Mouse (Mus musculus) myocyte (in vitro differentiated cells): ENCODE results near the gene Anln. TPM values are rescaled to one million over a fixed set of nuclear protein-coding genes. Genes with fewer than 3 reads are reported as not detected.
A peak's percentile ranks its signal among the peaks of the same experiment; 100 is the strongest.

Experiments used
- H3K27me3 ChIP-seq: one replicate; pipeline ENCODE4 v1.6.1; 2011; ENCODE audit not compliant: control insufficient read depth, insufficient read depth, insufficient read length
- H3K36me3 ChIP-seq: one replicate; pipeline ENCODE4 v1.6.1; 2011; ENCODE audit not compliant: control insufficient read depth, insufficient read depth
- H3K4me2 ChIP-seq: one replicate; pipeline ENCODE4 v1.6.1; 2011; ENCODE audit warnings: low read depth, control low read depth
- H3K4me3 ChIP-seq: one replicate; pipeline ENCODE4 v1.5.1; 2011; ENCODE audit warnings: mild to moderate bottlenecking, control low read depth, moderate library complexity
- H3K79me2 ChIP-seq: one replicate; pipeline ENCODE4 v1.6.1; 2011; ENCODE audit not compliant: control insufficient read depth, insufficient read depth
- H3ac ChIP-seq: one replicate; pipeline ENCODE4 v1.6.1; 2011; ENCODE audit not compliant: control insufficient read depth, insufficient read length
- CEBPB ChIP-seq: IDR thresholded peaks from 2 replicates; pipeline ENCODE4 v1.6.1; 2011; ENCODE audit warnings: mild to moderate bottlenecking, moderate library complexity; ENCODE audit not compliant: poor library complexity, insufficient read depth, severe bottlenecking
- E2F4 ChIP-seq: IDR thresholded peaks from one replicate; pipeline ENCODE4 v1.6.1; 2011; ENCODE audit warnings: mild to moderate bottlenecking, control low read depth, moderate library complexity; ENCODE audit not compliant: insufficient read depth
- MAX ChIP-seq: IDR thresholded peaks from one replicate; pipeline ENCODE4 v1.6.1; 2011; ENCODE audit warnings: low read depth, mild to moderate bottlenecking, control low read depth
- MYOD1 ChIP-seq, 3 experiments: IDR thresholded peaks; one replicate each; pipeline ENCODE4 v1.6.1; 2011; ENCODE audit warnings: control low read depth in 2 of 3, low read depth in 2 of 3, mild to moderate bottlenecking in 2 of 3, moderate library complexity in 1 of 3; ENCODE audit not compliant: insufficient read length in 2 of 3, control insufficient read depth in 1 of 3
- MYOG ChIP-seq, 3 experiments: IDR thresholded peaks; one replicate each; pipeline ENCODE4 v1.6.1; 2011; ENCODE audit warnings: control low read depth in 2 of 3, low read depth in 2 of 3, mild to moderate bottlenecking in 2 of 3; ENCODE audit not compliant: insufficient read length in 2 of 3, control insufficient read depth in 1 of 3, insufficient read depth in 1 of 3
- POLR2A ChIP-seq: IDR thresholded peaks from one replicate; pipeline ENCODE4 v1.6.1; 2011; ENCODE audit warnings: low read depth, mild to moderate bottlenecking, control low read depth, moderate library complexity; ENCODE audit not compliant: insufficient read length
- POLR2AphosphoS2 ChIP-seq: IDR thresholded peaks from one replicate; pipeline ENCODE4 v1.6.1; 2011; ENCODE audit warnings: low read depth, control low read depth; ENCODE audit not compliant: insufficient read length
- REST ChIP-seq: IDR thresholded peaks from one replicate; pipeline ENCODE4 v1.6.1; 2011; ENCODE audit warnings: mild to moderate bottlenecking, control low read depth, moderate library complexity; ENCODE audit not compliant: insufficient read depth, insufficient read length
- SRF ChIP-seq: IDR thresholded peaks from one replicate; pipeline ENCODE4 v1.6.1; 2011; ENCODE audit warnings: low read depth; ENCODE audit not compliant: control insufficient read depth, insufficient read length
- TCF12 ChIP-seq: IDR thresholded peaks from one replicate; pipeline ENCODE4 v1.6.1; 2011; ENCODE audit warnings: mild to moderate bottlenecking, control low read depth; ENCODE audit not compliant: poor library complexity, insufficient read depth, severe bottlenecking
- TCF3 ChIP-seq: IDR thresholded peaks from one replicate; pipeline ENCODE4 v1.6.1; 2011; ENCODE audit warnings: low read depth, control low read depth; ENCODE audit not compliant: insufficient read length
- USF1 ChIP-seq: IDR thresholded peaks from one replicate; pipeline ENCODE4 v1.6.1; 2011; ENCODE audit warnings: low read depth, mild to moderate bottlenecking, control low read depth, moderate library complexity
- polyA plus RNA-seq: library from polyadenylated mRNA; unstranded; fragments of >200 nt; fragmentation: generic; extraction: Trizol; gene quantifications from one replicate; pipeline ENCODE4 v1.2.1, GENCODE M21; 2012; ENCODE audit warnings: missing spikeins

Anln gene
- polyA plus RNA-seq, 1 experiment, result 25.7 TPM

DNA sequence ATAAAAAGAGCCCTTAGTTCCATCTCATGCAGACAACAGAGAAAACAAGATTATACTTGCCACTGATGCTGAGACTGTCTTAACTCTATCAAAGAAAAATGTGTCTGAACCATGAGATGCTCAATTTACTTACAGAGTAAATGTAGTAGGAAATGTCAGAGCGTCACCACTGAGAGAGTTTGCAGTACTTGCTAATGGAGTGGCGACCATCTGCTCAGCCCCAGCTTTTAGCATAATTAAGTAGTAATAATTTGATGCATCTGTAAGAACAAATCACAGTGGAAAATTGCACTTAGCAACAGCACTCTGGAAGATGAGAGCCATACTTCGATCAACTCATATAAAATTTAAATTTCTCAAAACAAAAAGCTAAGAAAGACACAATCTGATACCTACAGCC lies 33.1 kb downstream of the Anln start:
- Histone ChIP-seq H3K36me3 (peaks cover 65% of the 10 kb centered on the region), H3ac (no peak overlapping the region), H3K27me3 (no peaks in the 10 kb centered on the region), H3K4me3 (no peak overlapping the region), H3K79me2 (no peaks in the 10 kb centered on the region), H3K4me2 (no peak overlapping the region)
- no peak for TF ChIP-seq REST
- no peak for TF ChIP-seq TCF3
- TF ChIP-seq TCF12, result no peak
- TF ChIP-seq POLR2AphosphoS2, result no peak
- TF ChIP-seq USF1, result no peak
- TF ChIP-seq MYOD1 (IDR thresholded peaks at IDR 0.05; ENCODE audit: control insufficient read depth in 1 of 3, insufficient read length in 2 of 3, low read depth in 2 of 3), result no peak
- no peak for TF ChIP-seq SRF
- no peak for TF ChIP-seq E2F4

- peaks cover 62% of the 10 kb centered on the region for H3K36me3 ChIP-seq
- H3K27me3 ChIP-seq, result no peaks in the 10 kb centered on the region
- H3ac ChIP-seq, result no peak overlapping the region
- H3K4me3 ChIP-seq, result no peak overlapping the region
- no peak for TF ChIP-seq TCF3
- no peak for TF ChIP-seq MYOG (IDR thresholded peaks at IDR 0.05; ENCODE audit: control insufficient read depth in 1 of 3, insufficient read depth in 1 of 3, insufficient read length in 2 of 3, low read depth in 2 of 3)
- TF ChIP-seq MYOD1 (IDR thresholded peaks at IDR 0.05; ENCODE audit: control insufficient read depth in 1 of 3, insufficient read length in 2 of 3, low read depth in 2 of 3), result no peak
- TF ChIP-seq CEBPB, result no peak
- TF ChIP-seq USF1, result no peak
- TF ChIP-seq POLR2A, result no peak
- no peak for TF ChIP-seq SRF
- TF ChIP-seq REST, result no peak
- TF ChIP-seq MAX, result no peak
- TF ChIP-seq E2F4, result no peak
- no peak for TF ChIP-seq POLR2AphosphoS2
- TF ChIP-seq TCF12, result no peak
- no peaks in the 10 kb centered on the region for H3K79me2 ChIP-seq
- H3K4me2 ChIP-seq, result no peak overlapping the region
Observed at GRCm38 (mm10) chr9:22353901-22354300, 35.1 kb downstream of the Anln start.

GRCm38 (mm10) chr9:22353465-22353864 lies 35.5 kb downstream of the Anln start:
- TF ChIP-seq TCF12, result no peak
- no peak for TF ChIP-seq E2F4
- TF ChIP-seq POLR2A, result no peak
- Histone ChIP-seq H3K27me3 (no peaks in the 10 kb centered on the region), H3K4me3 (no peak overlapping the region), H3K79me2 (no peaks in the 10 kb centered on the region), H3ac (no peak overlapping the region), H3K36me3 (peaks cover 58% of the 10 kb centered on the region), H3K4me2 (no peak overlapping the region)

GRCm38 (mm10) chr9:22340331-22340730 lies 48.7 kb downstream of the Anln start:
- H3K27me3 ChIP-seq, result no peaks in the 10 kb centered on the region
- TF ChIP-seq MAX, result no peak
- peak; percentile 27 for TF ChIP-seq POLR2AphosphoS2
- TF ChIP-seq TCF12, result no peak
- TF ChIP-seq REST, result no peak
- TF ChIP-seq SRF, result no peak
- H3K4me3 ChIP-seq, result no peak overlapping the region

DNA sequence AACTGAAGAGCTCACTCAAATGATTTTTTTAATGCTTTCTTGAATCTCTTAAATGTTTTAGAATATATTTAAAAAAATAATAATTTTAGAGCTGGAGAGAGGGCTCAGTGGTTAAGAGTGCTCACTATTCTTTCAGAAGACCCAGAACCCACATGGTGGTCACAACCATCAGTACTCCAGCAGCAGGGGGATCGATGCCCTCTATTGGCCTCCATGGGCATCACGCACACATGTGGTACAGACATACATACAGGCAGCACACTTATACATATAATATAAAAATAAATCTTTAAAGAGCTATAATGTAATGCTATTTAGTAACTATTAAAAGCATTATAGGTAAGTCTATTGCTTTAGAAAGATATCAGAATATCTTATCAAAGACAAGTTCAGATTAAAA lies 51.8 kb downstream of the Anln start:
- H3K4me3 ChIP-seq, result no peak overlapping the region
- no peaks in the 10 kb centered on the region for H3K79me2 ChIP-seq
- H3K36me3 ChIP-seq, result peaks cover 56% of the 10 kb centered on the region
- H3K4me2 ChIP-seq, result no peak overlapping the region
- TF ChIP-seq TCF12 (no peak), REST (no peak), MYOD1 (IDR thresholded peaks at IDR 0.05; ENCODE audit: control insufficient read depth in 1 of 3, insufficient read length in 2 of 3, low read depth in 2 of 3) (no peak), TCF3 (no peak), E2F4 (no peak), MAX (no peak), POLR2AphosphoS2 (no peak), MYOG (IDR thresholded peaks at IDR 0.05; ENCODE audit: control insufficient read depth in 1 of 3, insufficient read depth in 1 of 3, insufficient read length in 2 of 3, low read depth in 2 of 3) (no peak)
- no peak overlapping the region for H3ac ChIP-seq
- H3K27me3 ChIP-seq, result no peaks in the 10 kb centered on the region

More at GRCm38 (mm10) chr9:22340331-22340730, 48.7 kb downstream of the Anln start:
- H3ac ChIP-seq, result no peak overlapping the region
- H3K4me2 ChIP-seq, result no peak overlapping the region
- peaks cover 54% of the 10 kb centered on the region for H3K36me3 ChIP-seq
- no peaks in the 10 kb centered on the region for H3K79me2 ChIP-seq
